Mouse (Mus musculus) megakaryocyte, embryonic 14.5 days (primary cell): ENCODE results near the gene Camk2g.

Source experiments
- FLI1 ChIP-seq: IDR thresholded peaks from 2 replicates; pipeline ENCODE4 v1.6.1; 2012; ENCODE audit warnings: low read length, inconsistent platforms, mixed read lengths
- GATA1 ChIP-seq: IDR thresholded peaks from 3 replicates; pipeline ENCODE4 v1.6.1; 2012; ENCODE audit warnings: mixed read lengths, low read length, inconsistent platforms, borderline replicate concordance

DNA sequence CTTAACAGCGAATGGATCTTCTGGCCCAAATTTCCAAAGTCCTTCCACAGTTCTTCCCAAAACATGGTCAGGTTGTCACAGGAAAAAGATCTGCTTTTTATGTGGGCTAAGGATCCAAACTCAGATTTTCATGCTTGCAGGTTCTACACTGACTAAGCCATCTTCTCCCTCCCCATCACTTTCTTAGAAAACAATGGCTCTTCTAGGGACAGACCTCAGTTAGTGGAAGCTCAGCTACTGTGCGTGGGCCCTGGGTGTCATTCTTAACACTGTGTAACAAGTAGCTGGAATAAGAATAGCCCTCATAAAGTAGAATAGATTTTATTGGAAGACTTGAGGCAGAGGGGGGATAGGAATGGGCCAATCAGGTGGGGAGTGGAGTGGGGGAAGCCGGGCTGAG, 21.6 kb upstream of the Camk2g start:
- TF ChIP-seq FLI1 = no peak
- TF ChIP-seq GATA1 = no peak
